Mouse (Mus musculus): ENCODE data around the gene Misp.

DNA sequence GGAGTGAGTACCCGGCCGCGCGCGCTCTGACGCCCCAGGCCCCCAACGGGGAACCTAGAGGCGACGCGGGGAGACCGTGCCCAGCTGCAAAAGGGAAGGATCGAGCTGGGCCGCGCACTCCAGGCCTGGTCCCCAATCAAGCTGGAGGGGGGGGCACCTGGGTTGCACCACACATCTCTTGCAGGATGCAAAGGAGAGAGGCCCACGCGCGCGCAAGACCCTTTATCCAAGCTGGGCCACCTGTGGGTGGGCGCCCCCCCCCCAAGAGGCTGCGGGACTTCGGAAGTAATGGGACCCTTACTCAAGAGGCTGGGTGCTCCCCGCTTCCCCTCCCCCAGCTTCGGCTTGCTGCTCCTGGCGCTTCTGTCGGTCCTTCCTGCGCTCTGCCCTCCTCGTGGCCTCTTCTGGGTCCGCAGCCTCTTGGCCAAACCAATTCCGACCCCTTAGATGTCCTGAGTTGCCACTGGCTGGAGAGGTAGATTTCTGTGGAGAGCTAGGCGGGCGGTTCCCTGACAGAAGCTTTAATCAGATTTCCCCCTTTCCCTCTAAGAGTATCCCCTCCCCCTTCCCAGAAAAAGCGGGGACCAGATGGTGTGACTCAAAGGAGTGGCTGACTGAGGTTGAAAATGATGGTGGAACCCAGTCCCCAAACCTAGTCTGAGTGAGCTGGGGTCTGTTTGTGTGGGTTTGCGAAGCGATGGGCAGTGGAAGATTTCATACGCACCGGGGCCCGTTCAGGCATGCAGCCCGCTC is 26.9 kb upstream of the Misp start:
- no peak for TF ChIP-seq CTCF (conservative IDR thresholded peaks at IDR 0.05; ENCODE audit: low read length)
- no peak for TF ChIP-seq NANOG (IDR thresholded peaks at IDR 0.05; ENCODE audit: borderline replicate concordance, low read length)

Measured in E14TG2a.4 (cell line).